In the genomic region with DNA sequence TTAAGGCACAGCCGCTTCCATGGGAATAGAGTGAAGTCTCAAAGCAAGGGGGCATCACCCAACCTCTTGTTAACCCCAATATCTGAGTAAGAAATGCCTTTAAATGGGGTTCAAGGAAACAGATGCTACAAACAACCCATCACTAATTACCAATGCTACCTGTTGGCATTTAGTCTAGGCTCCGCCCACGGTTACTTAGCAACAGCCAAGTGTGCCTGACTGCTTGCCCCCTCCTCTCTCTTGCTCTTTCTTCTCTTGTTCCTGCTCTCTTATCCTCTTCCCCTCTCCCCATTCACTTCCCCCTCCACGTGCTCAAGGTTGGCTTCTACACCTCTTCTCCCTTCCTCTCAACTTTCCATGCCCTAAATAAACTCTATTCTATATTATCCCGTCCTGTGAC, we compare ENCODE assay signal across 11 mouse cellular contexts. TPM values are rescaled to one million over a fixed set of nuclear protein-coding genes. Genes with fewer than 3 reads are reported as not detected.
DNase-seq lines count a peak whose midpoint lies in the region; ATAC-seq and TF ChIP-seq lines count a peak whose summit lies in the region.
"Had no signal": no experiment of that assay in that cellular context is flagged by ENCODE, and none has a peak within 500 bp of the region (broad histone marks: within the 10 kb centered on the region; RNA-seq: fewer than 3 reads in every experiment).

No protein-coding gene starts in this region.

- 79% methylated on average over 5 of the region's 5 CpGs for WGBS in heart, embryonic 11.5 days (ENCODE audit: insufficient replicate concordance)
- WGBS in heart, adult 2 months, result 70% methylated on average over 5 of the region's 5 CpGs
- WGBS in midbrain, embryonic 15.5 days, result 79% methylated on average over 5 of the region's 5 CpGs

- H3K4me2 ChIP-seq in heart, embryonic 11.5 days, result peak overlapping the region; percentile 7; the same call in 1 of the 2 replicates
- peak overlapping the region; percentile 87 for H3K4me2 ChIP-seq in midbrain, embryonic 15.5 days

- H3K4me3 ChIP-seq in heart, embryonic 11.5 days (ENCODE audit: low read depth, low read length), result no peak overlapping the region
- H3K4me3 ChIP-seq in heart, adult 2 months, result no peak overlapping the region
- no peak overlapping the region for H3K4me3 ChIP-seq in midbrain, embryonic 15.5 days

- peaks cover 4% of the 10 kb centered on the region for H3K79me2 ChIP-seq in heart, adult 2 months (replicated peaks; ENCODE audit: control insufficient read depth, insufficient read depth, low read length)

- TF ChIP-seq POLR2A in heart, adult 2 months (IDR thresholded peaks at IDR 0.05; ENCODE audit: insufficient read depth, low read depth, low read length), result no peak

- intact Hi-C loops in heart, adult 2 months (cut with DNase I), result loop anchor here (5.0 to 10.0 kb wide), 2 partner anchors 84 to 486 kb away; partner anchors contain the start of gene Ano6

- H3K9ac ChIP-seq in heart, embryonic 11.5 days (ENCODE audit: low read depth, low read length), result no peak overlapping the region
- H3K9ac ChIP-seq in heart, adult 2 months (ENCODE audit: low read depth, low read length), result no peak overlapping the region
- no peak overlapping the region for H3K9ac ChIP-seq in midbrain, embryonic 15.5 days

- TF ChIP-seq CTCF in heart, adult 2 months (IDR thresholded peaks at IDR 0.05), result no peak

- no peak for DNase-seq in heart, adult 2 months
- DNase-seq in thymus, postnatal 14 days, result peak; percentile 40
- DNase-seq in thymus, postnatal 36 days, result no peak
- DNase-seq in gastrocnemius, postnatal 4 days (ENCODE audit: low spot score in 2 of 2), result no peak
- no peak for DNase-seq in cerebellum, adult 9-10 months
- DNase-seq: cerebellum, adult 9-11 months; embryo, embryonic 11 days; kidney, postnatal 14 days; right cerebral cortex, adult 18-20 months had no signal

- ATAC-seq in heart, embryonic 11.5 days (replicated peaks; ENCODE audit: insufficient number of reproducible peaks, low FRiP score, low TSS enrichment), result no peak
- no peak for ATAC-seq in midbrain, embryonic 15.5 days (replicated peaks)

- H3K4me1 ChIP-seq in heart, embryonic 11.5 days (ENCODE audit: control insufficient read depth, insufficient read depth, low read length), result peaks cover 35% of the 10 kb centered on the region
- peaks cover 21% of the 10 kb centered on the region for H3K4me1 ChIP-seq in heart, adult 2 months (ENCODE audit: control insufficient read depth, insufficient read depth, low read length)
- peaks cover 32% of the 10 kb centered on the region for H3K4me1 ChIP-seq in midbrain, embryonic 15.5 days

- peaks cover 17% of the 10 kb centered on the region; the same call in 1 of the 2 replicates for H3K36me3 ChIP-seq in heart, embryonic 11.5 days (ENCODE audit: control insufficient read depth, insufficient read depth, low read length)
- peaks cover 25% of the 10 kb centered on the region for H3K36me3 ChIP-seq in heart, adult 2 months (ENCODE audit: control insufficient read depth, insufficient read depth, low read length)
- H3K36me3 ChIP-seq in midbrain, embryonic 15.5 days (replicated peaks), result peaks cover 8% of the 10 kb centered on the region; the same call in 1 of the 2 replicates

- no peak for TF ChIP-seq EP300 in heart, adult 2 months (IDR thresholded peaks at IDR 0.05; ENCODE audit: insufficient read depth, low read depth, low read length)

- no peaks in the 10 kb centered on the region for H3K27me3 ChIP-seq in heart, embryonic 11.5 days (ENCODE audit: control insufficient read depth, insufficient read depth, low read length)
- H3K27me3 ChIP-seq in heart, adult 2 months (ENCODE audit: control insufficient read depth, insufficient read depth, low read length), result no peaks in the 10 kb centered on the region
- H3K27me3 ChIP-seq in midbrain, embryonic 15.5 days (replicated peaks), result no peaks in the 10 kb centered on the region

- no peaks in the 10 kb centered on the region for H3K9me3 ChIP-seq in heart, embryonic 11.5 days (replicated peaks; ENCODE audit: control insufficient read depth, low read length)
- no peaks in the 10 kb centered on the region for H3K9me3 ChIP-seq in midbrain, embryonic 15.5 days

- no peak overlapping the region for H3K27ac ChIP-seq in heart, embryonic 11.5 days (ENCODE audit: low read depth, low read length)
- H3K27ac ChIP-seq in heart, adult 2 months, result no peak overlapping the region
- H3K27ac ChIP-seq in midbrain, embryonic 15.5 days, result no peak overlapping the region

RNA-seq across cellular contexts. Expression of gene Arid2, which starts 6.1 kb away (rescaled TPM):
- 22.0 and 22.6 TPM in 2 replicates for polyA plus RNA-seq in heart, embryonic 11.5 days (2014; fragmentation: Nextera tagmentation; extraction: Ambion mirVana)
- 10 to 100 TPM; 20.1 to 21.1 TPM for total RNA-seq in heart, adult 2 months (2021)
- 8.0 and 13.7 TPM in 2 replicates for polyA plus RNA-seq in heart, adult 2 months (2012; rRNA removed)
- polyA plus RNA-seq in midbrain, embryonic 15.5 days (2015; fragmentation: Nextera tagmentation; extraction: Ambion mirVana), result 21.1 and 22.9 TPM in 2 replicates
- 10 to 100 TPM; 46.0 to 50.8 TPM for total RNA-seq in gastrocnemius, postnatal 4 days (2021)
